Mouse (Mus musculus) spleen, adult 2 months (tissue): ENCODE results near the gene Hrh1.

Source experiments
- CTCF ChIP-seq: fragments of 200-500 bp; IDR thresholded peaks from 2 replicates; pipeline ENCODE4 v1.5.1; 2011; ENCODE audit warnings: mild to moderate bottlenecking, inconsistent platforms; ENCODE audit not compliant: insufficient read depth, insufficient read length, insufficient replicate concordance; ENCODE audit errors: extremely low read depth
- POLR2A ChIP-seq: fragments of 200-500 bp; IDR thresholded peaks from 2 replicates; pipeline ENCODE4 v1.6.1; 2011; ENCODE audit warnings: low read depth, low read length, inconsistent platforms

GRCm38 (mm10) chr6:114362355-114362754, 35.4 kb upstream of the Hrh1 start:
- TF ChIP-seq CTCF (no peak), POLR2A (no peak)
